Mouse (Mus musculus) liver, adult 2 months (tissue): ENCODE data around the gene Ntf3. TPM values are rescaled to one million over a fixed set of nuclear protein-coding genes. Genes with fewer than 3 reads are reported as not detected.

Experiments used
- DNase-seq: peaks from one replicate; pipeline ENCODE4 v3.0.0-alpha.2; 2011; ENCODE audit warnings: low read depth, low spot score; ENCODE audit errors: extremely low read depth
- H3K27ac ChIP-seq: fragments of 200-500 bp; replicated peaks from 2 replicates; pipeline ENCODE4 v1.5.1; 2012; ENCODE audit warnings: low read depth, mild to moderate bottlenecking, control low read depth, inconsistent platforms, low read length; ENCODE audit not compliant: insufficient read depth
- H3K27me3 ChIP-seq: fragments of 200-500 bp; 2 replicates; pipeline ENCODE4 v1.6.1; 2012; ENCODE audit warnings: mild to moderate bottlenecking, moderate library complexity, low read length, inconsistent platforms; ENCODE audit not compliant: control insufficient read depth, insufficient read depth
- H3K36me3 ChIP-seq: fragments of 200-500 bp; 2 replicates; pipeline ENCODE4 v1.6.1; 2012; ENCODE audit warnings: low read length, inconsistent platforms; ENCODE audit not compliant: control insufficient read depth, insufficient read depth
- H3K4me1 ChIP-seq: fragments of 200-500 bp; 2 replicates; pipeline ENCODE4 v1.6.1; 2011; ENCODE audit warnings: low read length; ENCODE audit not compliant: control insufficient read depth, insufficient read depth
- H3K4me3 ChIP-seq: fragments of 200-500 bp; 2 replicates; pipeline ENCODE4 v1.5.1; 2011; ENCODE audit warnings: low read depth, mild to moderate bottlenecking, control low read depth, low read length, moderate library complexity; ENCODE audit not compliant: insufficient read depth
- H3K79me2 ChIP-seq: fragments of 200-500 bp; 2 replicates; pipeline ENCODE4 v1.6.1; 2012; ENCODE audit warnings: inconsistent platforms, mild to moderate bottlenecking, low read length, moderate library complexity; ENCODE audit not compliant: control insufficient read depth, insufficient read depth
- H3K9ac ChIP-seq: fragments of 200-500 bp; 2 replicates; pipeline ENCODE4 v1.6.1; 2012; ENCODE audit warnings: low read depth, mild to moderate bottlenecking, control low read depth, inconsistent platforms, low read length
- CTCF ChIP-seq: fragments of 200-500 bp; IDR thresholded peaks from 2 replicates; pipeline ENCODE4 v1.5.1; 2011; ENCODE audit warnings: low read depth, low read length, control low read depth
- POLR2A ChIP-seq: fragments of 200-500 bp; IDR thresholded peaks from 2 replicates; pipeline ENCODE4 v1.6.1; 2011; ENCODE audit warnings: low read length, control low read depth; ENCODE audit not compliant: insufficient read depth; ENCODE audit errors: extremely low read depth
- WGBS: fragments of 180-500 bp; shearing (Covaris S2); methylation state at CpG from one replicate; pipeline ENCODE4 v1.1.7; 2018; 5-methylcytosine and 5-hydroxymethylcytosine counted together
- polyA plus RNA-seq: library from polyadenylated mRNA; depleted of rRNA; stranded (reverse); fragments of >200 nt; gene quantifications from 2 replicates; pipeline ENCODE4 v1.2.3, GENCODE M21; 2012
- total RNA-seq: library from RNA; depleted of rRNA; stranded (reverse); fragments of >200 nt; gene quantifications from 2 replicates; pipeline ENCODE4 v1.2.3, GENCODE M21; 2014

Ntf3 gene
- total and polyA plus RNA-seq, 2 experiments, result 0.33 to 1.1 TPM

DNA sequence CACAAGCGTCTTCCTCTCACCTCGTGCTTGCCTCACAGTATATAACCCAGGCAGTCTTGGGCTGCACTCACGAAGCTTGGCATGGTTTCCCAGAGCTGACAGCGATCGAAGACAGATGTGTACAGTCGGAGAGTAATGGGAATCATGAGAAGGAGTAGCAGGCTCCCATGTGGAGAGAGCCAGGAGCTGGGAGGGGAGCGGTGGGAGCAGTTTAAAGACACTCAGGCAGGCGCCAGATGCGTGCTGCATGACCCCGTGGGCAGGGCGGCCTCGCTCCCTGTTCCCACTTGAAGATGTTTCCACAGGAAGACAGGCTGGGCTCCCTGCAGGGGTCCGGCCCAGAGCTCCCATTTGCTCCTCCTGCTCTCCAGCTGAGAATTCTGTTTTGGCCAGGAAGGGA is 25.2 kb downstream of the Ntf3 start:
- peak; percentile 22 for DNase-seq
- no peak for TF ChIP-seq POLR2A
- TF ChIP-seq CTCF, result no peak
- WGBS, result 73% methylated on average over 13 of the region's 13 CpGs
- no peaks in the 10 kb centered on the region for H3K79me2 ChIP-seq
- H3K36me3 ChIP-seq, result no peaks in the 10 kb centered on the region
- peak overlapping the region; percentile 78 for H3K27ac ChIP-seq
- no peak overlapping the region for H3K9ac ChIP-seq
- no peaks in the 10 kb centered on the region for H3K27me3 ChIP-seq
- H3K4me1 ChIP-seq, result 0 out of 2 replicates have a peak, but pooled peaks cover 3% of the 10 kb centered on the region
- no peak overlapping the region for H3K4me3 ChIP-seq

GRCm38 (mm10) chr6:126140961-126141360 is 25.7 kb downstream of the Ntf3 start:
- no peaks in the 10 kb centered on the region for H3K79me2 ChIP-seq
- H3K27ac ChIP-seq, result peak overlapping the region; percentile 78
- H3K9ac ChIP-seq, result no peak overlapping the region
- no peak for DNase-seq
- H3K36me3 ChIP-seq, result no peaks in the 10 kb centered on the region
- 0 out of 2 replicates have a peak, but pooled peaks cover 3% of the 10 kb centered on the region for H3K4me1 ChIP-seq
- no peak for TF ChIP-seq CTCF
- no peak for TF ChIP-seq POLR2A
- no peak overlapping the region for H3K4me3 ChIP-seq
- 71% methylated on average over 6 of the region's 6 CpGs for WGBS
- H3K27me3 ChIP-seq, result no peaks in the 10 kb centered on the region

DNA sequence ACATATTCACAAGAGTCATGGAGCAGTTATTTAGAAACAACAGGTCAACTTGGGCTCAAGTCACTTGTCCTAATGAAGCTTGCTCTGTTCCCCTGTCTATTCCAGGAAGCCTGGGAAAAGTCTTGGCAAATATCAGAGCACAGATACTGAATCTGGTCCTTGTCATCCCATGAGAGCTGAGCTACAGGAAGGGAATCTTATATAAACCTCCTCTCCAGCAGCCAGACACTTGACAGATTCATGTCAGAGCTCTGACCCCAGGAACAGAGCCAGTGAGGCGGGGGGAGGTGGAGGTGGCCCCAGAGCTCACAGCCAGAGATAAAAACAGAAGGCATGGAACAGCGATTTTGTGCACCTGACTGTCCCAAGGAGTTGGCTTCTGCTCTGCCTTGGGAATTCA is 26.3 kb downstream of the Ntf3 start:
- H3K79me2 ChIP-seq, result no peaks in the 10 kb centered on the region
- no peak overlapping the region for H3K9ac ChIP-seq
- H3K36me3 ChIP-seq, result no peaks in the 10 kb centered on the region
- no peak overlapping the region for H3K4me3 ChIP-seq
- WGBS, result 54% methylated on average over 2 of the region's 2 CpGs
- 0 out of 2 replicates have a peak overlapping the region, but pooled peaks have one; percentile 18 for H3K27ac ChIP-seq
- no peaks in the 10 kb centered on the region for H3K27me3 ChIP-seq
- peak; percentile 27 for DNase-seq
- no peak for TF ChIP-seq CTCF
- TF ChIP-seq POLR2A, result no peak
- H3K4me1 ChIP-seq, result 0 out of 2 replicates have a peak, but pooled peaks cover 3% of the 10 kb centered on the region

DNA sequence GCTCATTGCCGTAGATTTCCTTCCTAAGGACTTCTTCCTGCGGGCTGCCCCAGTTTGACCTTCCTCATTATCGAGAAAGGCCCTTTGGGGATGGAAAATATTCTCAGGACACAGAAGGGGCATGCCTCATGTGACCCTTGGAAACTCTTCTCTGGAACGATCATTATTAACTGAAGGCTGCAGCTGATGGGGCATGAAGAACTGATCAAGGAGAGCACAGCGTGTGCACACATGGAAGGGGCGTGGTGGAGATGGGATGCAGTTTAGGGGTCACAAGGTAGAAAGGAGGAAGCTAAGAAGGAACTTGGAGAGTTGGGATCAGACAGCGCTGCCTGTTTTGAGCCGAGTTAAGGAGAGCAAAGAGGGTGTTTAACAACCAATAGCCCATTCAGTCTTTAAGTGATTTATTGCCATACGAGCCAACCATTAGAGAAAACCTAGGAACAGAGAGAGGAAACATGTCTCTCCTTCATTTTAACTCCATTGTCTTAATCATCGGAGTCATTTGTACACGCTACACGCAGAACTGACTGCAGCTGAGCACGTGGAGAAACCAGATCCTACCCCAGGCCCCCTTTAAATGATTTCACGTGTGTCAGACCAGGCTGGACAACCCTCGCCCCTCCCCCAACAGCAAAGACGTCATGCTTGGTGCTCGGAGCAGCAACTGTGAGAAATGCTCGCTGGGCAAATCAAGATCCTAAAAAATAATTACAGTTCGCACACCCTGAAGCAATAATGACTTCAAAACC is 32.4 kb downstream of the Ntf3 start:
- no peak for DNase-seq
- no peak overlapping the region for H3K9ac ChIP-seq
- no peak for TF ChIP-seq CTCF
- TF ChIP-seq POLR2A, result no peak
- H3K4me1 ChIP-seq, result no peaks in the 10 kb centered on the region
- H3K36me3 ChIP-seq, result no peaks in the 10 kb centered on the region
- no peak overlapping the region for H3K4me3 ChIP-seq
- H3K79me2 ChIP-seq, result no peaks in the 10 kb centered on the region
- 77% methylated on average over 19 of the region's 19 CpGs for WGBS
- H3K27me3 ChIP-seq, result no peaks in the 10 kb centered on the region
- H3K27ac ChIP-seq, result peak overlapping the region; percentile 38

DNA sequence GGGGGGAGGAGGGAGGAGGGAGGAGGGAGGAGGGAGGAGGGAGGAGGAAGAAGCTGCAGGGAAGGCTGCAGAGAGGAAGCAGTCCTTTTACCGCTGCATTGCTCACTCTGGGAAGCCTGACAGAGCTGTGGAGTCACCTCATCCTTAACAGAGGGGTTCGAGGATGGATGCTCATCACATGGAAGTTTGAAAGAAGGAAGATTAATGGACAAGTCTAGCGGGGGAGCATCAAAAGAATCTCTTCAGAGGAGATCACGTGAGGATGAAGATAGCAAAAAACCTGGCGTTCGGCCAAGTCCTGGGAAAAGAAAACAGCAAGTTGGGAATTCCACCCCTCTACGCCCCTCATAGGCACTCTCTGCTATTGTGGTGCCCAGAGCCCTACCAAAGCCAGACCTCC is 38.5 kb downstream of the Ntf3 start:
- H3K27ac ChIP-seq, result no peak overlapping the region
- no peaks in the 10 kb centered on the region for H3K36me3 ChIP-seq
- H3K9ac ChIP-seq, result no peak overlapping the region
- TF ChIP-seq POLR2A, result no peak
- TF ChIP-seq CTCF, result no peak
- H3K27me3 ChIP-seq, result no peaks in the 10 kb centered on the region
- no peak overlapping the region for H3K4me3 ChIP-seq
- no peaks in the 10 kb centered on the region for H3K4me1 ChIP-seq
- H3K79me2 ChIP-seq, result no peaks in the 10 kb centered on the region
- 57% methylated on average over 7 of the region's 7 CpGs for WGBS
- DNase-seq, result no peak

GRCm38 (mm10) chr6:126118247-126118646 is 48.5 kb downstream of the Ntf3 start:
- TF ChIP-seq CTCF, result no peak
- TF ChIP-seq POLR2A, result no peak
- peak; percentile 64 for DNase-seq
- Histone ChIP-seq H3K4me1 (peaks cover 4% of the 10 kb centered on the region), H3K79me2 (no peaks in the 10 kb centered on the region), H3K27me3 (no peaks in the 10 kb centered on the region), H3K4me3 (no peak overlapping the region), H3K27ac (0 out of 2 replicates have a peak overlapping the region, but pooled peaks have one; percentile 34), H3K36me3 (no peaks in the 10 kb centered on the region), H3K9ac (no peak overlapping the region)
- 14% methylated on average over 1 of the region's 1 CpGs for WGBS
